8 mouse cellular contexts compared by ENCODE assay signal in genomic region chr3:69860589-69861521, GRCm38 (mm10). TPM values are rescaled to one million over a fixed set of nuclear protein-coding genes. Genes with fewer than 3 reads are reported as not detected.
A peak's percentile ranks its signal among the peaks of the same experiment; 100 is the strongest.
DNase-seq lines count a peak whose midpoint lies in the region; ATAC-seq and TF ChIP-seq lines count a peak whose summit lies in the region.

No protein-coding gene starts in this region.

- no peak overlapping the region for H3K27ac ChIP-seq in heart, postnatal 0 days (ENCODE audit: low read depth)
- 0 out of 2 replicates have a peak overlapping the region, but pooled peaks have one; percentile 54 for H3K27ac ChIP-seq in hindbrain, embryonic 10.5 days
- H3K27ac ChIP-seq in stomach, embryonic 15.5 days, result peak overlapping the region; percentile 81

- H3K4me2 ChIP-seq in heart, postnatal 0 days (ENCODE audit: low read depth, low read length), result peak overlapping the region; percentile 84
- H3K4me2 ChIP-seq in stomach, embryonic 15.5 days, result peak overlapping the region; percentile 92

- H3K9ac ChIP-seq in heart, postnatal 0 days (replicated peaks; ENCODE audit: low read depth, low read length), result no peak overlapping the region
- no peak overlapping the region; the same call in 1 of the 2 replicates for H3K9ac ChIP-seq in stomach, embryonic 15.5 days

- peaks cover 16% of the 10 kb centered on the region for H3K27me3 ChIP-seq in heart, postnatal 0 days (ENCODE audit: control insufficient read depth, insufficient read depth, low read length)
- peaks cover 32% of the 10 kb centered on the region for H3K27me3 ChIP-seq in hindbrain, embryonic 10.5 days (ENCODE audit: insufficient read depth, poor library complexity, severe bottlenecking)
- no peaks in the 10 kb centered on the region for H3K27me3 ChIP-seq in stomach, embryonic 15.5 days (replicated peaks)

- intact Hi-C loops in gastrocnemius, postnatal 36 days (cut with DNase I), result no loop called here

- under 1% methylated on average over 40 of the region's 40 CpGs for WGBS in heart, postnatal 0 days
- under 1% methylated on average over 40 of the region's 40 CpGs for WGBS in hindbrain, embryonic 10.5 days
- WGBS in stomach, embryonic 15.5 days, result under 1% methylated on average over 40 of the region's 40 CpGs

- peak overlapping the region; percentile 46 for H3K4me3 ChIP-seq in heart, postnatal 0 days (ENCODE audit: low read depth, low read length)
- H3K4me3 ChIP-seq in hindbrain, embryonic 10.5 days, result peak overlapping the region; percentile 64
- H3K4me3 ChIP-seq in stomach, embryonic 15.5 days (replicated peaks), result peak overlapping the region; percentile 51

- TF ChIP-seq CTCF in heart, postnatal 0 days (IDR thresholded peaks at IDR 0.05; ENCODE audit: low read depth), result peak; percentile 16; the same call in 1 of the 2 replicates

- H3K4me1 ChIP-seq in heart, postnatal 0 days (ENCODE audit: control insufficient read depth, insufficient read depth), result peaks cover 15% of the 10 kb centered on the region
- peaks cover 16% of the 10 kb centered on the region for H3K4me1 ChIP-seq in hindbrain, embryonic 10.5 days (replicated peaks)
- peaks cover 19% of the 10 kb centered on the region for H3K4me1 ChIP-seq in stomach, embryonic 15.5 days

- ATAC-seq in heart, postnatal 0 days (ENCODE audit: insufficient read depth, low read depth), result peak; percentile 62; the same call in 1 of the 2 replicates
- peak; percentile 28; the same call in 1 of the 2 replicates for ATAC-seq in stomach, embryonic 15.5 days (ENCODE audit: insufficient read depth, low FRiP score, low read depth)

- H3K36me3 ChIP-seq in heart, postnatal 0 days (replicated peaks; ENCODE audit: control insufficient read depth, insufficient read depth, low read length), result no peaks in the 10 kb centered on the region
- H3K36me3 ChIP-seq in hindbrain, embryonic 10.5 days, result no peaks in the 10 kb centered on the region
- no peaks in the 10 kb centered on the region for H3K36me3 ChIP-seq in stomach, embryonic 15.5 days

- no peaks in the 10 kb centered on the region for H3K9me3 ChIP-seq in heart, postnatal 0 days (replicated peaks; ENCODE audit: control insufficient read depth, low read length)
- no peaks in the 10 kb centered on the region for H3K9me3 ChIP-seq in hindbrain, embryonic 10.5 days
- H3K9me3 ChIP-seq in stomach, embryonic 15.5 days, result no peaks in the 10 kb centered on the region

- peak; percentile 28 for DNase-seq in heart, postnatal 0 days (ENCODE audit: low spot score)
- no peak for DNase-seq in heart, adult 8-10 months (ENCODE audit: low spot score)
- DNase-seq in embryo, embryonic 10.5 days (ENCODE audit: low spot score), result peak; percentile 72
- peak; percentile 61 for DNase-seq in hindbrain, embryonic 10.5 days (ENCODE audit: low spot score)
- DNase-seq in left cerebral cortex, adult 18-20 months (ENCODE audit: low spot score in 2 of 2), result peak; percentile 54 to 68
- DNase-seq in lung, postnatal 4 days, result peak; percentile 26 to 30
- no peak for DNase-seq in gastrocnemius, postnatal 36 days

- no peak for TF ChIP-seq EP300 in heart, postnatal 0 days (IDR thresholded peaks at IDR 0.05; ENCODE audit: low read depth)

RNA-seq across cellular contexts. Expression of gene Sptssb, which starts 1.1 kb away (rescaled TPM):
- 28.7 TPM in 1 of 2 replicates, not detected in the other for total RNA-seq in heart, postnatal 0 days (2014; rRNA removed; ENCODE audit: low replicate concordance)
- polyA plus RNA-seq in heart, postnatal 0 days (2015; fragmentation: Nextera tagmentation; extraction: Ambion mirVana), result 0.15 TPM in 1 of 2 replicates, not detected in the other
- total RNA-seq in heart, adult 8-10 months (2022), result not detected
- 0.12 and 0.25 TPM in 2 replicates for polyA plus RNA-seq in hindbrain, embryonic 10.5 days (2016; fragmentation: Nextera tagmentation; extraction: Ambion mirVana)
- 1 to 10 TPM; 3.1 to 8.3 TPM for total RNA-seq in left cerebral cortex, adult 18-20 months (2021)
- polyA plus RNA-seq in stomach, embryonic 15.5 days (2015; fragmentation: Nextera tagmentation; extraction: Ambion mirVana), result 31.9 and 37.0 TPM in 2 replicates
- not detected for total RNA-seq in gastrocnemius, postnatal 36 days (2021)

Comparison
In these comparisons a context has a peak if more than half of its experiments do, and no peak if none do; other contexts are left out.
1. DNase-seq: peak in heart, postnatal 0 days (single experiment), embryo, embryonic 10.5 days (single experiment), hindbrain, embryonic 10.5 days (single experiment), left cerebral cortex, adult 18-20 months (2 of 2) and lung, postnatal 4 days (2 of 2); none in heart, adult 8-10 months (single experiment) and gastrocnemius, postnatal 36 days (0 of 2).
2. Peak in every context shown above with its lines, with median percentiles within 50 percentile points of each other: H3K4me3 ChIP-seq.